Mouse (Mus musculus) brain, adult 2 months (tissue): Measurements from ENCODE around the gene Olfr761.
"Not testable (repeated sequence)": the region's sequence is repeated elsewhere in the genome, so short reads cannot be mapped to it uniquely, and the experiment has no call there.

Experiments used
- DNase-seq: peaks from one replicate; pipeline ENCODE4 v3.0.0; 2011; ENCODE audit warnings: low read depth, low spot score

Olfr761 gene

GRCm38 (mm10) chr17:37952979-37953378 lies at the start of gene Olfr761:
Olfr761 (minus strand) TSS chr17:37953079.
- no peak for DNase-seq

GRCm38 (mm10) chr17:37995635-37996307 lies 42.9 kb upstream of the Olfr761 start:
- DNase-seq, result no peak

- no peak for DNase-seq
Measured at GRCm38 (mm10) chr17:37990453-37990961, 37.6 kb upstream of the Olfr761 start.

GRCm38 (mm10) chr17:37973591-37973990 lies 20.7 kb upstream of the Olfr761 start:
- no peak for DNase-seq

GRCm38 (mm10) chr17:37920248-37920647 lies 32.6 kb downstream of the Olfr761 start, which contains the start of gene Olfr128:
Olfr128 (plus strand) TSS chr17:37920548.
- no peak for DNase-seq

- not testable (repeated sequence) for DNase-seq
Measured at GRCm38 (mm10) chr17:37906821-37907220, 46.1 kb downstream of the Olfr761 start.
